Mouse (Mus musculus) testis, adult 2 months (tissue): ENCODE data around the gene Atp10b.

Experiments used
- CTCF ChIP-seq: fragments of 200-500 bp; IDR thresholded peaks from 2 replicates; pipeline ENCODE4 v1.5.1; 2012; ENCODE audit warnings: low read depth, mild to moderate bottlenecking, inconsistent platforms, low read length, moderate library complexity; ENCODE audit not compliant: control insufficient read depth, insufficient read depth, insufficient replicate concordance
- POLR2A ChIP-seq: fragments of 200-500 bp; IDR thresholded peaks from 2 replicates; pipeline ENCODE4 v1.6.1; 2012; ENCODE audit warnings: low read depth, mild to moderate bottlenecking, inconsistent platforms, low read length, moderate library complexity; ENCODE audit not compliant: control insufficient read depth

GRCm38 (mm10) chr11:43155417-43155816 is 5.7 kb downstream of the Atp10b start:
- TF ChIP-seq CTCF: no peak
- TF ChIP-seq POLR2A: no peak
